Mouse (Mus musculus): ENCODE measurements around the gene Spag16. TPM values are rescaled to one million over a fixed set of nuclear protein-coding genes. Genes with fewer than 3 reads are reported as not detected.
A peak's percentile ranks its signal among the peaks of the same experiment; 100 is the strongest.
"Not testable (repeated sequence)": the region's sequence is repeated elsewhere in the genome, so short reads cannot be mapped to it uniquely, and the experiment has no call there.

Spag16 gene
- 1.7 and 1.9 TPM in 2 replicates for polyA plus RNA-seq (2015; fragmentation: Nextera tagmentation; extraction: Ambion mirVana)

GRCm38 (mm10) chr1:69826806-69827703 lies at the start of gene Spag16:
Gene Spag16, plus strand, starts transcription at chr1:69826970.
- 10% methylated on average over 38 of the region's 38 CpGs for WGBS
- peak within 1 kb of the TSS; percentile 54 for H3K4me3 ChIP-seq (replicated peaks)
- H3K27me3 ChIP-seq: no peaks in the 10 kb centered on the region
- peak within 1 kb of the TSS; percentile 69 for H3K4me2 ChIP-seq (replicated peaks)
- H3K36me3 ChIP-seq: no peaks in the 10 kb centered on the region
- H3K27ac ChIP-seq: no peak within 1 kb of the TSS
- ATAC-seq: peak; percentile 98
- peak within 1 kb of the TSS; percentile 61 for H3K9ac ChIP-seq (replicated peaks)
- peaks cover 8% of the 10 kb centered on the region; the same call in 1 of the 2 replicates for H3K4me1 ChIP-seq (replicated peaks)
- H3K9me3 ChIP-seq: no peaks in the 10 kb centered on the region

GRCm38 (mm10) chr1:69785129-69785528 lies 41.6 kb upstream of the Spag16 start:
- Histone ChIP-seq H3K36me3 (no peaks in the 10 kb centered on the region), H3K9me3 (no peaks in the 10 kb centered on the region), H3K4me2 (replicated peaks) (no peak overlapping the region), H3K9ac (replicated peaks) (no peak overlapping the region), H3K4me3 (replicated peaks) (no peak overlapping the region), H3K27me3 (no peaks in the 10 kb centered on the region), H3K27ac (no peak overlapping the region), H3K4me1 (replicated peaks) (no peaks in the 10 kb centered on the region)
- WGBS: 8% methylated on average over 6 of the region's 6 CpGs
- no peak for ATAC-seq

DNA sequence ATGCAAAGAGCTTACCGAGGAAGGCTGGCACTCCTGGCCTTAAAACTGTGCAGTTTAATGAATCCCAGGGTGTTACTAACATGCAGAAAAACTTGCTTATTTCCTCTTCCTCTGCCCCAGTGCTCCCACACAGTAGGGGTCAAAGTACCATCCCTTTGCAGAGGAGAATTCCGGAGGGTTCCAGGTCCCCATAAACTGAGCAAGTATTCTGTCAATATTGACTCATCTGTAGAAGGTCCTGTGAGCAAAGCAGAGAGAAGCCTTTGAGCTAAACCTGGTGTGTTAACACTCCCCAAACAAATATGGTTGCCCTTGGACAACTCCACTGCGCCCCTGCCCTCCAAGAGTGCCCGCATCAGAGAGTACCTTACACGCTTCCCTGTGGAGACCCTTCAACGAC lies 40.1 kb upstream of the Spag16 start:
- Histone ChIP-seq H3K9ac (replicated peaks) (no peak overlapping the region), H3K27ac (no peak overlapping the region), H3K4me3 (replicated peaks) (no peak overlapping the region), H3K27me3 (no peaks in the 10 kb centered on the region), H3K36me3 (no peaks in the 10 kb centered on the region), H3K4me1 (replicated peaks) (no peaks in the 10 kb centered on the region), H3K4me2 (replicated peaks) (no peak overlapping the region), H3K9me3 (no peaks in the 10 kb centered on the region)
- WGBS: 78% methylated on average over 6 of the region's 6 CpGs
- ATAC-seq: no peak

DNA sequence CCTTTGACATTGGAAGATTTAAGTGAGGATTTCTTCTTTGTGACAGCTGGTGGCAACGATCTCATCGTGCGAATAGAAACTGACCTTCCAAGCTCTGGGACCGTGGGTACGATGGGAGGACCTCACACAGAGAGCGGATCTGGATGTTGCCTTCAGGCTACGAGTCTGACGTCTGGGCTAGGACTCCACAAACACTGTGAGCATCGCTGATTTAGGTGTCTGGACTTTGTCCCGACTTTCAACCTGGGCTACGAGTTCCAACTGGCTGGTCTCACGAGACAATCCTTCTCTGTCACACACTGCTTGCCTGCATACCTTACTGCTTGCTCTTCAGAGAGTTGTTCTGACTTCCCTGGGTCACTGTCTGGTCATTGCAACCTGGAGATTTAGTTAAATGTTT lies 39.4 kb upstream of the Spag16 start:
- H3K27ac ChIP-seq: no peak overlapping the region
- H3K4me1 ChIP-seq (replicated peaks): no peaks in the 10 kb centered on the region
- no peaks in the 10 kb centered on the region for H3K9me3 ChIP-seq
- no peak for ATAC-seq
- H3K9ac ChIP-seq (replicated peaks): no peak overlapping the region
- H3K4me2 ChIP-seq (replicated peaks): no peak overlapping the region
- H3K27me3 ChIP-seq: no peaks in the 10 kb centered on the region
- H3K36me3 ChIP-seq: no peaks in the 10 kb centered on the region
- 84% methylated on average over 12 of the region's 12 CpGs for WGBS
- no peak overlapping the region for H3K4me3 ChIP-seq (replicated peaks)

DNA sequence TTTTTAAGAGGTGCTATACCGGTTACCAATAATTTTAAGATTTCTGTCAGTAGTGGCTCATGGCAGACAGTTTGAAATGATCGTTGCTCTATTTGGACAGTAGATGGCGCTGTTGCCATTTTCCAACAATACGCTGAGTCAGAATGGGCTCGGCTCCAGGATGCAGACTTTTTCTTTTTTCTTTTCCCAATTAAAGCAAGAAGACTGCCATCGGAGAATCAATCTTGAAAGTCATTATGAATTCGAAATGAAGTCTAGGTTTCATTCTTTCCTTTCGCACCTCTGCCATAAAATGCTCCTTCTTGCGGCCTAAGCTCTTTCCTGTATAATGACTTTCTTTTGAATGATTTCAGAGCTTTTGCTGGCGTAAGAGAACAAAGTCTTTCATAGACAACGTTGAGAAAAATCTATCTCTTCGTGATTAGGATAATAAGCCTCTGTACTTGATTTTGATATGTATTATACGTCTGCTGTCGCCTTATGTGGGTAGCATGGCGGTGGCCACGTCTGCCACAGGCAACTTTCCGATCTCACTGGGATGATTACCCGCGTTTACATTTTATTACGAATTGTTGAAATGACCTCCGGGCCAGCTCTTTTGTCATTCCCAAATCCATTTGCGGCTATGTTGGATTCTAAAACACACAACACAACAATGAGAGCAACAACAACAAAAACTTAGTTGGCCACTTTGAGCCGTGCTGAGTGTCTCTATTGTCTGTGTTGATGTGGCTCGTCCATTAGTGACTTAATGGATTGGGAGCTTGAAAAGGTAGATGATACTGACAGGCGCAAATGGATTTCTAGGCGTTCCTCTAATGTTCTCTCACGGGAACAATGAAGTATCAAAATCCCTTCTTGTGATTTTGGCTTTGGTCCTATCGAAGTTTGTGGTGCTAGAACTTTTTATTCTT lies 36.2 kb upstream of the Spag16 start:
- Histone ChIP-seq H3K9me3 (no peaks in the 10 kb centered on the region), H3K4me2 (replicated peaks) (peak overlapping the region; percentile 48), H3K4me1 (replicated peaks) (no peaks in the 10 kb centered on the region), H3K36me3 (no peaks in the 10 kb centered on the region), H3K27ac (0 out of 2 replicates have a peak overlapping the region, but pooled peaks have one; percentile 2), H3K27me3 (no peaks in the 10 kb centered on the region), H3K9ac (replicated peaks) (no peak overlapping the region; the same call in 1 of the 2 replicates), H3K4me3 (replicated peaks) (peak overlapping the region; percentile 24)
- 24% methylated on average over 28 of the region's 28 CpGs for WGBS
- peak; percentile 76 for ATAC-seq

- no peak overlapping the region for H3K4me2 ChIP-seq (replicated peaks)
- ATAC-seq: no peak
- 87% methylated on average over 7 of the region's 7 CpGs for WGBS
- H3K36me3 ChIP-seq: no peaks in the 10 kb centered on the region
- no peaks in the 10 kb centered on the region for H3K9me3 ChIP-seq
- H3K27me3 ChIP-seq: no peaks in the 10 kb centered on the region
- no peaks in the 10 kb centered on the region for H3K4me1 ChIP-seq (replicated peaks)
- no peak overlapping the region for H3K4me3 ChIP-seq (replicated peaks)
- H3K9ac ChIP-seq (replicated peaks): no peak overlapping the region
- no peak overlapping the region for H3K27ac ChIP-seq
Measured at GRCm38 (mm10) chr1:69798948-69799565, 27.7 kb upstream of the Spag16 start.

DNA sequence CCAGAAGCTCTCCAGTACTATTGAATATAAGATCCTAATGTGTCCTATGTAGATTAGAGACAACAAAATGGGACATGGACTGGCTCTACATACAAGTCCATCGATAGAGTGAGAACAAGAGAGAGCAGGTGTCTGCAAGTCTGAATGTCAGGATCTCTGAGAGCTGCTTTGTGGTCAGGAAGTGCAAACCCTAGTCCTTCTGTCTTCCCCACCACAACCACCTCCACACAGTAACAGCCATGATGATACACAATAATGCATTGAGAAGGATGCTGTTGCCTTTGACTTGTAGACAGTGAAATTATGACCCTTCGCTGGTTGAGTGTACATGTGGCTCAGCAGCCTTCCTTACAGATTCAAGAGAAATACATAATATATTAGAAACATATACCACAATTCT lies 16.6 kb upstream of the Spag16 start:
- 95% methylated on average over 2 of the region's 2 CpGs for WGBS
- H3K4me3 ChIP-seq (replicated peaks): no peak overlapping the region
- no peak for ATAC-seq
- H3K27ac ChIP-seq: no peak overlapping the region
- no peaks in the 10 kb centered on the region for H3K36me3 ChIP-seq
- H3K4me1 ChIP-seq (replicated peaks): no peaks in the 10 kb centered on the region
- no peaks in the 10 kb centered on the region for H3K27me3 ChIP-seq
- H3K9ac ChIP-seq (replicated peaks): no peak overlapping the region
- no peaks in the 10 kb centered on the region for H3K9me3 ChIP-seq
- no peak overlapping the region for H3K4me2 ChIP-seq (replicated peaks)

DNA sequence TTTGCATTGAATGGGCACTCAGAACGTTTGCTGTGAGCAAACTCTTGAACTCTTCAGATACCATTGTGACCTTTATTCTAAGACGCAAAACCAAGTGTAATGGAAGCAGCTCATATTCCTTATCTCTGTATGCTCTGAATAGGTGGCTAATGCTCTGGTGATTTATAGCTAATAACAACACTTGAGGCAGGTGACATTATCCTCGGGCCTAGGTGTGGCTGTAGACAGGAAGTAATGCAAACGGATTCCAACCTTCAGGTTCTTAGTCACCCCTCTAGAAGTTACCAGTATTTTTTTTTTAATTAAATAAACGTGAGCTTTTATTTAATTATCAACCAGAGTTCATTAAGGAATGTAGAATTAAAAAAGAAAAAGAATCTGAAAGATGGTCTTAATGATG lies 1.1 kb upstream of the Spag16 start:
- 84% methylated on average over 5 of the region's 5 CpGs for WGBS
- ATAC-seq; H3K4me2 ChIP-seq (replicated peaks); H3K9ac ChIP-seq (replicated peaks); H3K27ac ChIP-seq; H3K27me3 ChIP-seq; H3K9me3 ChIP-seq; H3K36me3 ChIP-seq; H3K4me1 ChIP-seq (replicated peaks); H3K4me3 ChIP-seq (replicated peaks): not testable (repeated sequence)

DNA sequence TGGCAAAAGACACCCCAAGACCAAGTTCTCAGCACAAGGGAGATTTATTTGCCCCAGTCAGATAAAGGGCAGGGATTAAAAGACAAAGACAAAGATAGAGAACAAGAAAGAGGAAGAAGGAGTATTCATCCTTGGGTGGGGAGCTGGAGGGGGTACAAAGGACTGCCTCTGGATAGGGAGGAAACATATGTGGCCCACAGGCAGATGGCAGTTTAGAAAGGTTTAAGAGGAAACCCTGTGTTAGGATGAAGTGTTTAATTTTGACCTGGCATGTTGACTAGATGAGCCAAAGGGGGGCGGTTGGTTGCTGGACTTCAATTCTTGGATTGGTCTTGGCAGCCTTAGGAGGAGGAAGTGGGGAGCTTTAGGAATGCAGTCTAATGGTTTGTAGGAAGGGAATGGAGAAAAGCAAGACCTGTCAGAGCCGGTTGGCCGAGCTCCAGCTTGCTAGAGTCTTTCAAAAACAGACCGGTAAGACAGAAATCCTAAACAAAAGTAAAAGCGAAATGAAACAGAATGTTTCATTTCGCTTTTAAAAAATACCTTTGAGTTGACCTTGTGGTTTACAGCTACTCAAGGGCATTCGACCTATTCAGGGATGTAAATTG lies 2.2 kb downstream of the Spag16 start:
- Histone ChIP-seq H3K4me2 (replicated peaks) (no peak overlapping the region), H3K27me3 (no peaks in the 10 kb centered on the region), H3K4me1 (replicated peaks) (peaks cover 8% of the 10 kb centered on the region; the same call in 1 of the 2 replicates), H3K36me3 (no peaks in the 10 kb centered on the region), H3K9ac (replicated peaks) (no peak overlapping the region), H3K27ac (no peak overlapping the region), H3K9me3 (no peaks in the 10 kb centered on the region), H3K4me3 (replicated peaks) (no peak overlapping the region)
- ATAC-seq: no peak
- WGBS: 94% methylated on average over 7 of the region's 7 CpGs

DNA sequence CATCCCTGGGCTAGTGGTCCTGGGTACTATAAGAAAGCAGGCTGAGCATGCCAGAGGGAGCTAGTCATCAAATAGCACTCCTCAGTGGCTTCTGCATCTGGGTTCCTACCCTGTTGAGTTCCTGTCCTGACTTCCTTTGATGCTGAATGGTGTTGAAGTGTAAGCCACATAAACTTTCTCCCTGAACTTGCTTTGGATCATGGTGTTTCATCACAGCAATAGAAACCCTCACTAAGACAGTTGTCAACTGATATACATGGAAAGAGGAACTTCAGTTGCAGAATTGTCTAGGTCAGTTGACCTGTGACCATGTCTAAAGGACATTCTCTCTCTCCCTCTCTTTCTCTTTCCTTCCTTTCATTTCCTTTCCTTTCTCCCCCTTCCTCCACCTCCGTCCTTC lies 3.8 kb downstream of the Spag16 start:
- H3K9me3 ChIP-seq: no peaks in the 10 kb centered on the region
- H3K27ac ChIP-seq: no peak overlapping the region
- no peak overlapping the region for H3K4me2 ChIP-seq (replicated peaks)
- H3K4me3 ChIP-seq (replicated peaks): no peak overlapping the region
- no peaks in the 10 kb centered on the region for H3K36me3 ChIP-seq
- no peaks in the 10 kb centered on the region for H3K27me3 ChIP-seq
- WGBS: 90% methylated on average over 1 of the region's 1 CpGs
- H3K9ac ChIP-seq (replicated peaks): no peak overlapping the region
- ATAC-seq: no peak
- peaks cover 8% of the 10 kb centered on the region; the same call in 1 of the 2 replicates for H3K4me1 ChIP-seq (replicated peaks)

DNA sequence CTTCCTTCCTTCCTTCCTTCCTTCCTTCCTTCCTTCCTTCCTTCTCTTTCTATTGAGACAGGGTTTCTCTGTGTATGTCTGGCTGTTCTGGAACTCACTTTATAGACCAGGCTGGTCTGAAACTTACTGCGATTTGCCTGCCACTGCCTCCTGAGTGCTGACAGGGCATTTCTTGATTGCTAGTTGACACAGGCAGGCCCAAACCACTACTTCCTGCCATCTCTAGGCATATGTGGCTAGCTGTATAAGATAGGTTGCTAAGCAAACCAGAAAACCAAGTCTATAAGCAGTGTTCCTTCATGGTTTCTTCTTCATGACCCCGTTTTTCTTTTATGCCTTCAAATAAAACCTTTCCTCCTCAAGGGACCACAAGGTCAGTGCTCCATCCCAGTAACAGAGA lies 4.2 kb downstream of the Spag16 start:
- Histone ChIP-seq H3K9ac (replicated peaks) (no peak overlapping the region), H3K4me1 (replicated peaks) (peaks cover 8% of the 10 kb centered on the region; the same call in 1 of the 2 replicates), H3K4me2 (replicated peaks) (no peak overlapping the region), H3K9me3 (no peaks in the 10 kb centered on the region), H3K27ac (no peak overlapping the region), H3K27me3 (no peaks in the 10 kb centered on the region), H3K36me3 (no peaks in the 10 kb centered on the region), H3K4me3 (replicated peaks) (no peak overlapping the region)
- ATAC-seq: no peak
- 97% methylated on average over 2 of the region's 2 CpGs for WGBS

Data from midbrain, embryonic 13.5 days (tissue).